Mouse (Mus musculus): Measurements from ENCODE around the gene Wdr20. TPM values are rescaled to one million over a fixed set of nuclear protein-coding genes. Genes with fewer than 3 reads are reported as not detected.

The Wdr20 gene
- polyA plus RNA-seq, 1 experiment from 2014 or later = 21.1 TPM

- no peaks in the 10 kb centered on the region for H3K4me1 ChIP-seq (ENCODE audit: control insufficient read depth, insufficient read depth, low read length)
- no peak overlapping the region for H3K27ac ChIP-seq (ENCODE audit: low read length)
- H3K27me3 ChIP-seq (replicated peaks; ENCODE audit: control insufficient read depth, insufficient read depth, low read length) = no peaks in the 10 kb centered on the region
- H3K4me2 ChIP-seq (ENCODE audit: low read depth, low read length) = no peak overlapping the region
- H3K9me3 ChIP-seq (ENCODE audit: control insufficient read depth, low read length) = no peaks in the 10 kb centered on the region
- 100% methylated on average over 1 of the region's 1 CpGs for WGBS
- no peak for ATAC-seq
- H3K4me3 ChIP-seq (ENCODE audit: low read length) = no peak overlapping the region
- no peaks in the 10 kb centered on the region for H3K36me3 ChIP-seq (ENCODE audit: control insufficient read depth, insufficient read depth, low read length)
- H3K9ac ChIP-seq (ENCODE audit: low read depth, low read length) = no peak overlapping the region
These were observed 44.5 kb downstream of the Wdr20 start for GRCm38 (mm10) chr12:110782278-110782677.

DNA sequence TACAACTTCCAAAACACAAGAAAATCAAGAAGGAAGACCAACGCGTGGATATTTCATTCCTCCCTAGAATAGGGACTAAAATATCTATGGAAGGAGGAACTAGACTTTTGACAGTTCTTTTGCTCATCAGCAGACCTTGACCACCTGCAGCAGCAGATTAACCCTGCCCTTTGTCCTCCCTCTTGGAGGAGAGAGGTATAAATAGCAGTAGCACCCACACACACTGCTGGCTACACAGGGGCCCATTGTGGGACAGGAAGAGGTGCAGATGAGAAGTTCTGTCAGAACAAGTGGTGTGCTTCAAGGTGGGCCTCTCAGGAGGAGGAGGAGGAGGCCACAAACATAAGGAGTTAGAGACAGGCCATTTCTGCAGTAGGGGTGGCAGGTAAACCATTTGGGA is 46.5 kb downstream of the Wdr20 start:
- WGBS = 77% methylated on average over 2 of the region's 2 CpGs
- H3K27me3 ChIP-seq (replicated peaks; ENCODE audit: control insufficient read depth, insufficient read depth, low read length) = no peaks in the 10 kb centered on the region
- ATAC-seq = peak; percentile 83
- no peak overlapping the region for H3K4me2 ChIP-seq (ENCODE audit: low read depth, low read length)
- no peaks in the 10 kb centered on the region for H3K9me3 ChIP-seq (ENCODE audit: control insufficient read depth, low read length)
- H3K36me3 ChIP-seq (ENCODE audit: control insufficient read depth, insufficient read depth, low read length) = no peaks in the 10 kb centered on the region
- H3K27ac ChIP-seq (ENCODE audit: low read length) = peak overlapping the region; percentile 61; the same call in 1 of the 2 replicates
- H3K4me3 ChIP-seq (ENCODE audit: low read length) = no peak overlapping the region
- H3K9ac ChIP-seq (ENCODE audit: low read depth, low read length) = no peak overlapping the region
- H3K4me1 ChIP-seq (ENCODE audit: control insufficient read depth, insufficient read depth, low read length) = 0 out of 2 replicates have a peak, but pooled peaks cover 1% of the 10 kb centered on the region

DNA sequence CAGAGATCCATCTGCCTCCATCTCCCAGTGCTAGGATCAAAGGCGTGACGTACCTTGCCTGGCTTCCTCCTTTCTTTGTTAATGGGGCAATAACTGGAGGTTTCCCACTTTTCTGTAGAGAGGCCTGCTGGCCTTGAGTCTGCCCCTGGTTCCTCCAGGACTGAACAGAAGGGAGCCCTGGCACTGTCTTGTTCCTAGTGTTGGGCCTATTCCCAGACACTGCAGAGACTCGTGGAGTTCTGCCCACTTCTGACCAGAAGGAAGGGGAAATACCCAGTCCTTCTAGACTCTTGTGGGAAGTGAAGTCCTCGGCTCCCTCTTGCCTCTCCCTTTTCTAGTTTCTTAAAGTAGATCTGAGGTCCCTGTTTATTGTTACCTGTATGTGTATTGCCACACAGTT is 48.5 kb downstream of the Wdr20 start:
- no peak overlapping the region for H3K4me2 ChIP-seq (ENCODE audit: low read depth, low read length)
- H3K9ac ChIP-seq (ENCODE audit: low read depth, low read length) = no peak overlapping the region
- no peak overlapping the region for H3K27ac ChIP-seq (ENCODE audit: low read length)
- 82% methylated on average over 4 of the region's 4 CpGs for WGBS
- H3K4me3 ChIP-seq (ENCODE audit: low read length) = no peak overlapping the region
- no peaks in the 10 kb centered on the region for H3K9me3 ChIP-seq (ENCODE audit: control insufficient read depth, low read length)
- H3K4me1 ChIP-seq (ENCODE audit: control insufficient read depth, insufficient read depth, low read length) = peaks cover 9% of the 10 kb centered on the region; the same call in 1 of the 2 replicates
- no peak for ATAC-seq
- H3K27me3 ChIP-seq (replicated peaks; ENCODE audit: control insufficient read depth, insufficient read depth, low read length) = no peaks in the 10 kb centered on the region
- no peaks in the 10 kb centered on the region for H3K36me3 ChIP-seq (ENCODE audit: control insufficient read depth, insufficient read depth, low read length)

DNA sequence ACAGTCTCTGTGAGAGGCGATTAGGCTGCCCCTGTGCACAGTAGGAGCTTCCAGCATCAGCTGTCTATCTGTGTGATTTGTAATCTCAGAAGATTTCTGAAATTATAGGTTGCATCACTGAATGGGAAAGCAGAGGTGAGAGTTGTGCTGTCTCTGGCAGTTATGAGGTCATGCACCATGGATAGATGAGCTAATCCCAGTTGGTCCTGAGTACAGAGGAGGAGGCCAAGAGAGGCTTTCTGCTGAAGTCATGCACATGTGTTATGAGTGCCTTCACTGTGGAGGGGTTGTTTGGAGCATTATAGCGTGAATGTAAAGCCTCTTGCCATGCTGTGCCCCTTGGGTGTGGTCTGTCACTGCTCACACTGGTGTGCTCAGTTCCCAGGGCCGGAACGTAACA is 52.8 kb downstream of the Wdr20 start:
- Histone ChIP-seq H3K9ac (ENCODE audit: low read depth, low read length) (no peak overlapping the region), H3K36me3 (ENCODE audit: control insufficient read depth, insufficient read depth, low read length) (no peaks in the 10 kb centered on the region), H3K27ac (ENCODE audit: low read length) (no peak overlapping the region), H3K9me3 (ENCODE audit: control insufficient read depth, low read length) (no peaks in the 10 kb centered on the region), H3K27me3 (replicated peaks; ENCODE audit: control insufficient read depth, insufficient read depth, low read length) (no peaks in the 10 kb centered on the region), H3K4me1 (ENCODE audit: control insufficient read depth, insufficient read depth, low read length) (peaks cover 10% of the 10 kb centered on the region; the same call in 1 of the 2 replicates), H3K4me3 (ENCODE audit: low read length) (no peak overlapping the region), H3K4me2 (ENCODE audit: low read depth, low read length) (no peak overlapping the region)
- WGBS = 88% methylated on average over 4 of the region's 4 CpGs
- peak; percentile 52; the same call in 1 of the 2 replicates for ATAC-seq

GRCm38 (mm10) chr12:110791026-110791425 is 53.3 kb downstream of the Wdr20 start:
- peaks cover 10% of the 10 kb centered on the region; the same call in 1 of the 2 replicates for H3K4me1 ChIP-seq (ENCODE audit: control insufficient read depth, insufficient read depth, low read length)
- H3K9ac ChIP-seq (ENCODE audit: low read depth, low read length) = no peak overlapping the region
- H3K4me2 ChIP-seq (ENCODE audit: low read depth, low read length) = no peak overlapping the region
- H3K27me3 ChIP-seq (replicated peaks; ENCODE audit: control insufficient read depth, insufficient read depth, low read length) = no peaks in the 10 kb centered on the region
- H3K9me3 ChIP-seq (ENCODE audit: control insufficient read depth, low read length) = no peaks in the 10 kb centered on the region
- WGBS = 79% methylated on average over 8 of the region's 8 CpGs
- H3K27ac ChIP-seq (ENCODE audit: low read length) = no peak overlapping the region
- H3K36me3 ChIP-seq (ENCODE audit: control insufficient read depth, insufficient read depth, low read length) = no peaks in the 10 kb centered on the region
- no peak overlapping the region for H3K4me3 ChIP-seq (ENCODE audit: low read length)
- ATAC-seq = peak; percentile 49; the same call in 1 of the 2 replicates

DNA sequence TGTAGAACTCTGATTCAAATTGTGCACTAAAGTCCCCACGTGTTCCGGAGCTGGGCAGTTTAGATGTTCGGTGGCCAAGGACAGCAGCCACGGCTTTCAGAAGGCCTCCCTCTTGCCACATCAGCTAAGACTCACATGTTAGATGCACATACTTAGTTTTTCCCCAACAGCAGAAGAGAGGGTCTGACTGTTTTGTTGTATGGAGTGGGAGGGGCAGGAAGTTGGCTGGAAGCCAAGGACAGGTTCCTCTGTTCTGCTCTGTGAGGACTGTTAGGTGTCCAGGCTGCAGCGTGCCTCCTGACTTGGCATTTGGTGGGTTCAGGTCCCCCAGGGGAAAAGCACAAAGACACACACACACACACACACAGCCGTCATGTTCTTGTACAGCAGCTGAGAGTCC is 57.3 kb downstream of the Wdr20 start:
- Histone ChIP-seq H3K9me3 (ENCODE audit: control insufficient read depth, low read length) (no peaks in the 10 kb centered on the region), H3K4me1 (ENCODE audit: control insufficient read depth, insufficient read depth, low read length) (peaks cover 18% of the 10 kb centered on the region), H3K36me3 (ENCODE audit: control insufficient read depth, insufficient read depth, low read length) (no peaks in the 10 kb centered on the region), H3K27ac (ENCODE audit: low read length) (no peak overlapping the region), H3K27me3 (replicated peaks; ENCODE audit: control insufficient read depth, insufficient read depth, low read length) (no peaks in the 10 kb centered on the region), H3K9ac (ENCODE audit: low read depth, low read length) (no peak overlapping the region), H3K4me3 (ENCODE audit: low read length) (no peak overlapping the region), H3K4me2 (ENCODE audit: low read depth, low read length) (no peak overlapping the region)
- 78% methylated on average over 6 of the region's 6 CpGs for WGBS
- no peak for ATAC-seq

DNA sequence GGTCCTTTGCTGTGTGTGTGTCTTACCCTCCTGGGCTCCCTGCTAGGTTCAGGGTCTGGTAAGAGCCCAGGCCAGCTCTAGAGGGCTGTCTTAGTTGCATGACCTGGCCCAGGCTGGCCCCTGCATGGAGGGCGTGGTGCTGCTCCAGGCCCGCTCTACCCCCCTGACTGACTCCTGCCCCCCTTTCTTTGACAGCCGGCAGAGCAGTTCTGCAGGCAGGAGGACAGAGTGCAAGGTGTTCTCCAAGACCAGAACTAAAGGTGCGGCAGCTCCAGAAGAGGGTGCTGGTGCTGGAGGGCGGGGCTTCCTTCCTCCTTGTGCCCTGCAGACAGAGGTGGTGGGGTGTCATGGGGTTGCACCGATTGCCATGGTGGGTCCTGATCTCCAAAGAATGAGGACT is 59.0 kb downstream of the Wdr20 start:
- no peaks in the 10 kb centered on the region for H3K9me3 ChIP-seq (ENCODE audit: control insufficient read depth, low read length)
- ATAC-seq = peak; percentile 81
- H3K9ac ChIP-seq (ENCODE audit: low read depth, low read length) = no peak overlapping the region
- H3K4me3 ChIP-seq (ENCODE audit: low read length) = no peak overlapping the region
- H3K4me2 ChIP-seq (ENCODE audit: low read depth, low read length) = no peak overlapping the region
- H3K36me3 ChIP-seq (ENCODE audit: control insufficient read depth, insufficient read depth, low read length) = no peaks in the 10 kb centered on the region
- H3K4me1 ChIP-seq (ENCODE audit: control insufficient read depth, insufficient read depth, low read length) = peaks cover 11% of the 10 kb centered on the region
- H3K27me3 ChIP-seq (replicated peaks; ENCODE audit: control insufficient read depth, insufficient read depth, low read length) = no peaks in the 10 kb centered on the region
- H3K27ac ChIP-seq (ENCODE audit: low read length) = no peak overlapping the region
- 75% methylated on average over 6 of the region's 6 CpGs for WGBS

- H3K9ac ChIP-seq (ENCODE audit: low read depth, low read length) = no peak overlapping the region
- H3K27me3 ChIP-seq (replicated peaks; ENCODE audit: control insufficient read depth, insufficient read depth, low read length) = no peaks in the 10 kb centered on the region
- no peak overlapping the region for H3K4me3 ChIP-seq (ENCODE audit: low read length)
- H3K9me3 ChIP-seq (ENCODE audit: control insufficient read depth, low read length) = no peaks in the 10 kb centered on the region
- no peaks in the 10 kb centered on the region for H3K36me3 ChIP-seq (ENCODE audit: control insufficient read depth, insufficient read depth, low read length)
- peaks cover 11% of the 10 kb centered on the region for H3K4me1 ChIP-seq (ENCODE audit: control insufficient read depth, insufficient read depth, low read length)
- 80% methylated on average over 6 of the region's 6 CpGs for WGBS
- H3K27ac ChIP-seq (ENCODE audit: low read length) = no peak overlapping the region
- no peak overlapping the region for H3K4me2 ChIP-seq (ENCODE audit: low read depth, low read length)
- no peak for ATAC-seq
These were observed 59.5 kb downstream of the Wdr20 start for GRCm38 (mm10) chr12:110797202-110797601.

DNA sequence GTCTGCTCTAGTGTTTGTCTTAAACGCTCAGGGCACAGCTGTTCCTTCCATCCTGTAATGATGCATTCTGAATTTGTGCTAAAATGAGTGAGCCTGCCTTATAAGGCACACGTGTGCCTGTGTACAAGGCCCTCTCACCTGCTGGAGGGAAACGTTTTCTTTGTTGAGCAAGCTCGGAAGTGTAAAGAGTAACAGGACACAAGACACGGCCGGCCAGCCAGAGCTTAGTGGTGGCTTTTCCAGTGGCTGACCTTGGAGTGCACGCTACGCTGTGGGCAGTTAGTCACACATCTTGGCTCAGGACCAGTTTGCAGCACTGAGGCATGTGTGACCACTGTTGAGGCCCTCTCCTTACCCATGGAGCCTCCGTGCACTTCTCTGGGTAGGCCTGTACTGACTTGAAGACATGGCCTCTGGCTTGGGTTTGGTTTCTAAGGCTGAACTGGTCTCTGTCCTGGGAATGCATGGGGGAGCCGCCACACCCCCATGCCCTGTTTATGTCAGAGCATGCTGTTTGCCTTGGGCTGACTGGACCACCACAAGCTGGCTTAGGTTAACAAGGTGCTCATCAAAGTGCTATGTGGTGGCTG is 60.2 kb downstream of the Wdr20 start:
- 83% methylated on average over 10 of the region's 10 CpGs for WGBS
- Histone ChIP-seq H3K9me3 (ENCODE audit: control insufficient read depth, low read length) (no peaks in the 10 kb centered on the region), H3K36me3 (ENCODE audit: control insufficient read depth, insufficient read depth, low read length) (no peaks in the 10 kb centered on the region), H3K4me1 (ENCODE audit: control insufficient read depth, insufficient read depth, low read length) (peaks cover 11% of the 10 kb centered on the region), H3K9ac (ENCODE audit: low read depth, low read length) (no peak overlapping the region), H3K27me3 (replicated peaks; ENCODE audit: control insufficient read depth, insufficient read depth, low read length) (no peaks in the 10 kb centered on the region), H3K4me3 (ENCODE audit: low read length) (no peak overlapping the region), H3K4me2 (ENCODE audit: low read depth, low read length) (no peak overlapping the region), H3K27ac (ENCODE audit: low read length) (no peak overlapping the region)
- ATAC-seq = no peak

GRCm38 (mm10) chr12:110799226-110799625 is 61.5 kb downstream of the Wdr20 start:
- no peak overlapping the region for H3K4me3 ChIP-seq (ENCODE audit: low read length)
- H3K4me2 ChIP-seq (ENCODE audit: low read depth, low read length) = no peak overlapping the region
- H3K9ac ChIP-seq (ENCODE audit: low read depth, low read length) = no peak overlapping the region
- 90% methylated on average over 4 of the region's 4 CpGs for WGBS
- no peak overlapping the region for H3K27ac ChIP-seq (ENCODE audit: low read length)
- no peaks in the 10 kb centered on the region for H3K27me3 ChIP-seq (replicated peaks; ENCODE audit: control insufficient read depth, insufficient read depth, low read length)
- no peak for ATAC-seq
- no peaks in the 10 kb centered on the region for H3K9me3 ChIP-seq (ENCODE audit: control insufficient read depth, low read length)
- peaks cover 11% of the 10 kb centered on the region for H3K4me1 ChIP-seq (ENCODE audit: control insufficient read depth, insufficient read depth, low read length)
- no peaks in the 10 kb centered on the region for H3K36me3 ChIP-seq (ENCODE audit: control insufficient read depth, insufficient read depth, low read length)

Measured in intestine, embryonic 16.5 days (tissue).